Mouse (Mus musculus): ENCODE measurements at regions not wholly inside any gene's neighbourhood (a gene's known extent, or its start where the extent isn't known, plus 50 kb on each side); places are given as distances from the start of the nearest gene placed in this dataset.

DNA sequence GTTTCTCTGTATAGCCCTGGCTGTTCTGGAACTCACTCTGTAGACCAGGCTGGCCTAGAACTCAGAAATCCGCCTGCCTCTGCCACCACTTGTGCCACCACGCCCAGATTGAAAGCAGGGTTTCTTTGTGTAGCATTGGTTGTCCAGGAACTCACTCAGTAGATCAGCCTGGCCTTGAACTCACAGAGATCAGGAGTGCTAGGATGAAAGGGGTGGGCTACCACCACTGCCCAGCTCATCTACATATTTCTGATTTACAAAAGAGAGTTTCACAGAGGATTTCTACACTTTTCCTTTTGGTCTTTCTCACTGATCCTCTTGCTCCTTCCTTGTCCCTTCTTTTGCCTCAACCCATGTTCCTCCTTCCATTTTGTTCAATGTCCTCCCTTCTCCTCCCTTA is 53.1 kb upstream of the Lbx1 start:
- Histone ChIP-seq H3K36me3 (ENCODE audit: control insufficient read depth, insufficient read depth, low read length) (no peaks in the 10 kb centered on the region), H3K4me1 (ENCODE audit: control insufficient read depth, insufficient read depth, low read length) (no peaks in the 10 kb centered on the region), H3K4me3 (ENCODE audit: insufficient read depth, low read depth, low read length) (no peak overlapping the region), H3K27me3 (replicated peaks; ENCODE audit: control insufficient read depth, insufficient read depth, low read length) (no peaks in the 10 kb centered on the region; the same call in 1 of the 2 replicates), H3K27ac (ENCODE audit: insufficient read depth, low read depth, low read length) (no peak overlapping the region)
- WGBS: 87% methylated on average over 2 of the region's 2 CpGs
- DNase-seq: no peak
- no peak for TF ChIP-seq CTCF (conservative IDR thresholded peaks at IDR 0.05; ENCODE audit: insufficient read depth, insufficient read length, low read depth, low read length)
- no peak for TF ChIP-seq POLR2A (IDR thresholded peaks at IDR 0.05; ENCODE audit: low read depth, low read length)

DNA sequence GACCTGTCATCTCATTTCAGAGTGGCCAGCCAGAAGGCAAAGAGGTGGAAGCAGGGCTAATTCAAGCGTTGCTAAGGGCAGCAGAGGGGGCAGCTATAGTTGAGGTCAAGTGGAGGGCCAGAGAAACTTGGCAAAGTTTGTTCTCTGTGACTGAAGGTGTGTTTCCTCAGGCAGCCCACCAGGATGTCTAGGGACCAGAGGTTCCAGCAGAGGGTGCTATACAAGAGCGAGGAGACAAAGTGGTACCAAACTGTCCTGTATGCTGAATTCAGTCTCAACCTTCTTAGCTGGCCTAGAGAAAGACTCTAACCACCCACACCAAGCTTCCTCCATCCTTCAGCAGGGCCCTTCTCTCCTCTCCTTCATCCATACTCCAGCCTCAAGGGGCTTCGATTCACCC is 62.2 kb upstream of the Lbx1 start:
- Histone ChIP-seq H3K27ac (ENCODE audit: insufficient read depth, low read depth, low read length) (no peak overlapping the region), H3K36me3 (ENCODE audit: control insufficient read depth, insufficient read depth, low read length) (no peaks in the 10 kb centered on the region), H3K4me3 (ENCODE audit: insufficient read depth, low read depth, low read length) (no peak overlapping the region), H3K4me1 (ENCODE audit: control insufficient read depth, insufficient read depth, low read length) (no peaks in the 10 kb centered on the region), H3K27me3 (replicated peaks; ENCODE audit: control insufficient read depth, insufficient read depth, low read length) (peaks cover 3% of the 10 kb centered on the region)
- DNase-seq: no peak
- WGBS: 36% methylated on average over 3 of the region's 3 CpGs
- peak; percentile 41; the same call in 1 of the 2 replicates for TF ChIP-seq CTCF (conservative IDR thresholded peaks at IDR 0.05; ENCODE audit: insufficient read depth, insufficient read length, low read depth, low read length)
- TF ChIP-seq POLR2A (IDR thresholded peaks at IDR 0.05; ENCODE audit: low read depth, low read length): no peak

- Histone ChIP-seq H3K4me1 (ENCODE audit: control insufficient read depth, insufficient read depth, low read length) (no peaks in the 10 kb centered on the region), H3K36me3 (ENCODE audit: control insufficient read depth, insufficient read depth, low read length) (no peaks in the 10 kb centered on the region), H3K27me3 (replicated peaks; ENCODE audit: control insufficient read depth, insufficient read depth, low read length) (peaks cover 3% of the 10 kb centered on the region; the same call in 1 of the 2 replicates), H3K4me3 (ENCODE audit: insufficient read depth, low read depth, low read length) (no peak overlapping the region), H3K27ac (ENCODE audit: insufficient read depth, low read depth, low read length) (no peak overlapping the region)
- DNase-seq: no peak
- no peak for TF ChIP-seq POLR2A (IDR thresholded peaks at IDR 0.05; ENCODE audit: low read depth, low read length)
- no peak for TF ChIP-seq CTCF (conservative IDR thresholded peaks at IDR 0.05; ENCODE audit: insufficient read depth, insufficient read length, low read depth, low read length)
- 84% methylated on average over 3 of the region's 3 CpGs for WGBS
These were observed 63.7 kb upstream of the Lbx1 start for GRCm38 (mm10) chr19:45299341-45299740.

GRCm38 (mm10) chr19:45299768-45300167 is 63.8 kb upstream of the Btrc start:
- H3K36me3 ChIP-seq (ENCODE audit: control insufficient read depth, insufficient read depth, low read length): no peaks in the 10 kb centered on the region
- no peak overlapping the region for H3K4me3 ChIP-seq (ENCODE audit: insufficient read depth, low read depth, low read length)
- no peaks in the 10 kb centered on the region for H3K4me1 ChIP-seq (ENCODE audit: control insufficient read depth, insufficient read depth, low read length)
- H3K27me3 ChIP-seq (replicated peaks; ENCODE audit: control insufficient read depth, insufficient read depth, low read length): peaks cover 3% of the 10 kb centered on the region; the same call in 1 of the 2 replicates
- no peak for TF ChIP-seq CTCF (conservative IDR thresholded peaks at IDR 0.05; ENCODE audit: insufficient read depth, insufficient read length, low read depth, low read length)
- no peak for TF ChIP-seq POLR2A (IDR thresholded peaks at IDR 0.05; ENCODE audit: low read depth, low read length)
- 63% methylated on average over 5 of the region's 5 CpGs for WGBS
- H3K27ac ChIP-seq (ENCODE audit: insufficient read depth, low read depth, low read length): no peak overlapping the region
- no peak for DNase-seq

- H3K4me1 ChIP-seq (ENCODE audit: control insufficient read depth, insufficient read depth, low read length): no peaks in the 10 kb centered on the region
- peak; percentile 23; the same call in 1 of the 2 replicates for TF ChIP-seq CTCF (conservative IDR thresholded peaks at IDR 0.05; ENCODE audit: insufficient read depth, insufficient read length, low read depth, low read length)
- no peak for TF ChIP-seq POLR2A (IDR thresholded peaks at IDR 0.05; ENCODE audit: low read depth, low read length)
- 8% methylated on average over 22 of the region's 22 CpGs for WGBS
- no peak overlapping the region for H3K27ac ChIP-seq (ENCODE audit: insufficient read depth, low read depth, low read length)
- H3K4me3 ChIP-seq (ENCODE audit: insufficient read depth, low read depth, low read length): peak overlapping the region; percentile 36; the same call in 1 of the 2 replicates
- 0 out of 2 replicates have a peak, but pooled peaks cover 1% of the 10 kb centered on the region for H3K27me3 ChIP-seq (replicated peaks; ENCODE audit: control insufficient read depth, insufficient read depth, low read length)
- H3K36me3 ChIP-seq (ENCODE audit: control insufficient read depth, insufficient read depth, low read length): no peaks in the 10 kb centered on the region
- DNase-seq: no peak
These were observed 62.7 kb upstream of the Btrc start for GRCm38 (mm10) chr19:45300691-45301431.

- H3K4me3 ChIP-seq (ENCODE audit: insufficient read depth, low read depth, low read length): peak overlapping the region; percentile 36; the same call in 1 of the 2 replicates
- TF ChIP-seq CTCF (conservative IDR thresholded peaks at IDR 0.05; ENCODE audit: insufficient read depth, insufficient read length, low read depth, low read length) (no peak), POLR2A (IDR thresholded peaks at IDR 0.05; ENCODE audit: low read depth, low read length) (no peak)
- DNase-seq: no peak
- no peaks in the 10 kb centered on the region for H3K36me3 ChIP-seq (ENCODE audit: control insufficient read depth, insufficient read depth, low read length)
- H3K4me1 ChIP-seq (ENCODE audit: control insufficient read depth, insufficient read depth, low read length): no peaks in the 10 kb centered on the region
- H3K27me3 ChIP-seq (replicated peaks; ENCODE audit: control insufficient read depth, insufficient read depth, low read length): 0 out of 2 replicates have a peak, but pooled peaks cover 1% of the 10 kb centered on the region
- WGBS: 3% methylated on average over 15 of the region's 16 CpGs
- H3K27ac ChIP-seq (ENCODE audit: insufficient read depth, low read depth, low read length): no peak overlapping the region
These were observed 62.2 kb upstream of the Btrc start for GRCm38 (mm10) chr19:45301432-45301732.

DNA sequence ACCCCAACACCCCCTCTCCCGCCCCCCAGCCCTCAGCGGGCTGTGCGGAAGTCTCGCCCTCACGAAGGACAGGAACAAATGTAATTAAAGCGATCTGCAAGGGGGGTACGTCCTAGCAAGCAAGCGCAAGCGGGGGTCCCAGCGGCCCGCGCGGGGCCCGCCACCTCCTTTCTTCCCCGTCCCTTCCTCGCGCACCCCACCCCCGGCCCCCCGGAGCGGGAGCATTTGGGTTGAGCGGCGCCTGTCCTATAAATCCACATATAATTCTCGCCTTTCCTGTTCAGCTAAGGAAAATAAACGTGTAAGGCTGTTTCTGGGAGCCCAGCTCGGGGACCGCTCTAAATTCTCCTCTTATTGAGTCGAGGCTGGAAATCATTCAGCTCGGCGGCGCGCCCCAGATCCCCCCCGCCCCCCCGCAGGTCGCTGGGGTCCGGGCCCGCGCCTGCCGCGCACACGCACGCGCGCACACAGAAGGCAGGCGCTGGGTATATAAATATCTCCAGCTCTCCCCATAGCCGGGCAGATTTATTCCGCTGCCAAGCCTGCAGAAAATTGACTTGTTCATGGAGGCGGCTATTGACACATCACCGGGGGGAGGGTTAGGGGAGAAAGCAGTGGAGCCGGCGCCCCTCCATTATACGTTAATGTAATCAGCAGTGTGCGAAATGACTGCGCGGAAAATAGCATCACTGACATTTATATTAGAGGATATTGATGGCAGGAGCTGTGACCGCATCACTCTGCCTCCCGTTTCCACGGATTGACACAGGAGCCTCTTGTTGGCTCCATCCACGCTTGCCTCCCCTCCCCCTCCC is 61.6 kb upstream of the Btrc start:
- H3K36me3 ChIP-seq (ENCODE audit: control insufficient read depth, insufficient read depth, low read length): no peaks in the 10 kb centered on the region
- 0 out of 2 replicates have a peak, but pooled peaks cover 1% of the 10 kb centered on the region for H3K27me3 ChIP-seq (replicated peaks; ENCODE audit: control insufficient read depth, insufficient read depth, low read length)
- TF ChIP-seq CTCF (conservative IDR thresholded peaks at IDR 0.05; ENCODE audit: insufficient read depth, insufficient read length, low read depth, low read length) (no peak), POLR2A (IDR thresholded peaks at IDR 0.05; ENCODE audit: low read depth, low read length) (no peak)
- no peak overlapping the region for H3K27ac ChIP-seq (ENCODE audit: insufficient read depth, low read depth, low read length)
- DNase-seq: no peak
- WGBS: 1% methylated on average over 57 of the region's 58 CpGs
- H3K4me1 ChIP-seq (ENCODE audit: control insufficient read depth, insufficient read depth, low read length): no peaks in the 10 kb centered on the region
- H3K4me3 ChIP-seq (ENCODE audit: insufficient read depth, low read depth, low read length): peak overlapping the region; percentile 36

Data from kidney, adult 2 months (tissue).